15 mouse cellular contexts compared by ENCODE assay signal in genomic region chr2:102916596-102916995, GRCm38 (mm10). TPM values are rescaled to one million over a fixed set of nuclear protein-coding genes. Genes with fewer than 3 reads are reported as not detected.
DNase-seq lines count a peak whose midpoint lies in the region; ATAC-seq and TF ChIP-seq lines count a peak whose summit lies in the region.
"Had no signal": no experiment of that assay in that cellular context is flagged by ENCODE, and none has a peak within 500 bp of the region (broad histone marks: within the 10 kb centered on the region; RNA-seq: fewer than 3 reads in every experiment).

No protein-coding gene starts in this region.

- peak; percentile 53 for DNase-seq in forebrain, postnatal 0 days
- DNase-seq in forebrain, embryonic 10.5 days (ENCODE audit: extremely low spot score, low spot score): no peak
- DNase-seq in heart, postnatal 4 days: peak; percentile 30
- peak; percentile 15 to 29 for DNase-seq in lung, postnatal 4 days
- DNase-seq in lung, adult 18-20 months: no peak
- peak; percentile 66 for DNase-seq in fibroblast of lung, adult 2 months (ENCODE audit: low read depth)
- no peak for DNase-seq in cerebellum, adult 18-20 months
- DNase-seq: cerebellum, adult 9-10 months; liver; right cerebral cortex, adult 18-20 months had no signal

- 68% methylated on average over 3 of the region's 3 CpGs for WGBS in forebrain, postnatal 0 days
- WGBS in forebrain, embryonic 10.5 days: 72% methylated on average over 3 of the region's 3 CpGs
- 42% methylated on average over 3 of the region's 3 CpGs for WGBS in heart, embryonic 12.5 days

- no peak for TF ChIP-seq CTCF in forebrain, postnatal 0 days (IDR thresholded peaks at IDR 0.05; ENCODE audit: low read depth)

- H3K9ac ChIP-seq in forebrain, postnatal 0 days: no peak overlapping the region
- H3K9ac ChIP-seq in heart, embryonic 12.5 days: no peak overlapping the region
- H3K9ac ChIP-seq: forebrain, embryonic 15.5 days; kidney, embryonic 15.5 days; neural tube, embryonic 15.5 days had no signal

- no peaks in the 10 kb centered on the region for H3K36me3 ChIP-seq in forebrain, postnatal 0 days (ENCODE audit: insufficient read depth)
- H3K36me3 ChIP-seq in forebrain, embryonic 10.5 days (replicated peaks): no peaks in the 10 kb centered on the region
- no peaks in the 10 kb centered on the region for H3K36me3 ChIP-seq in heart, embryonic 12.5 days
- H3K36me3 ChIP-seq: forebrain, embryonic 15.5 days; G1E; kidney, embryonic 15.5 days; neural tube, embryonic 15.5 days had no signal

- no peak overlapping the region for H3K4me3 ChIP-seq in forebrain, postnatal 0 days (ENCODE audit: low read depth, low read length)
- no peak overlapping the region for H3K4me3 ChIP-seq in forebrain, embryonic 10.5 days
- H3K4me3 ChIP-seq in heart, embryonic 12.5 days: no peak overlapping the region
- H3K4me3 ChIP-seq: forebrain, embryonic 15.5 days; kidney, embryonic 15.5 days; neural tube, embryonic 15.5 days had no signal

- H3K27me3 ChIP-seq in forebrain, postnatal 0 days (ENCODE audit: insufficient read depth, low read length): no peaks in the 10 kb centered on the region
- H3K27me3 ChIP-seq in forebrain, embryonic 10.5 days (ENCODE audit: poor library complexity, severe bottlenecking): no peaks in the 10 kb centered on the region
- 0 out of 2 replicates have a peak, but pooled peaks cover 5% of the 10 kb centered on the region for H3K27me3 ChIP-seq in heart, embryonic 12.5 days (replicated peaks)
- H3K27me3 ChIP-seq: forebrain, embryonic 15.5 days; kidney, embryonic 15.5 days; neural tube, embryonic 15.5 days had no signal

- H3K27ac ChIP-seq in forebrain, postnatal 0 days (ENCODE audit: low read depth, low read length): no peak overlapping the region
- H3K27ac ChIP-seq in forebrain, embryonic 10.5 days: no peak overlapping the region
- no peak overlapping the region for H3K27ac ChIP-seq in heart, embryonic 12.5 days (ENCODE audit: poor library complexity, severe bottlenecking)
- H3K27ac ChIP-seq: forebrain, embryonic 15.5 days; kidney, embryonic 15.5 days; neural tube, embryonic 15.5 days had no signal

- peak; percentile 66; the same call in 1 of the 2 replicates for ATAC-seq in forebrain, postnatal 0 days
- no peak for ATAC-seq in heart, embryonic 12.5 days (ENCODE audit: insufficient number of reproducible peaks, low FRiP score)
- ATAC-seq: forebrain, embryonic 15.5 days had no signal

- H3K9me3 ChIP-seq in forebrain, postnatal 0 days (ENCODE audit: low read length): no peaks in the 10 kb centered on the region
- H3K9me3 ChIP-seq in forebrain, embryonic 10.5 days: no peaks in the 10 kb centered on the region
- no peaks in the 10 kb centered on the region for H3K9me3 ChIP-seq in heart, embryonic 12.5 days (replicated peaks)
- H3K9me3 ChIP-seq: forebrain, embryonic 15.5 days; G1E; kidney, embryonic 15.5 days; neural tube, embryonic 15.5 days had no signal

- no peaks in the 10 kb centered on the region for H3K4me1 ChIP-seq in forebrain, postnatal 0 days (ENCODE audit: insufficient read depth)
- H3K4me1 ChIP-seq in forebrain, embryonic 10.5 days: peaks cover 7% of the 10 kb centered on the region
- H3K4me1 ChIP-seq in heart, embryonic 12.5 days (replicated peaks): peaks cover 17% of the 10 kb centered on the region
- H3K4me1 ChIP-seq: forebrain, embryonic 15.5 days; kidney, embryonic 15.5 days; neural tube, embryonic 15.5 days had no signal

- no peak overlapping the region for H3K4me2 ChIP-seq in forebrain, postnatal 0 days (ENCODE audit: low read depth)
- H3K4me2 ChIP-seq in heart, embryonic 12.5 days: no peak overlapping the region
- H3K4me2 ChIP-seq: forebrain, embryonic 15.5 days; kidney, embryonic 15.5 days; neural tube, embryonic 15.5 days had no signal

RNA-seq across cellular contexts. Expression of gene Cd44, which starts 15.1 kb away (rescaled TPM):
- total RNA-seq in forebrain, postnatal 0 days (2014; rRNA removed): 4.5 and 7.8 TPM in 2 replicates
- polyA plus RNA-seq in forebrain, postnatal 0 days (2015; fragmentation: Nextera tagmentation; extraction: Ambion mirVana): 3.0 and 3.6 TPM in 2 replicates
- polyA plus RNA-seq in forebrain, embryonic 10.5 days (2016; fragmentation: Nextera tagmentation; extraction: Ambion mirVana): 2.3 and 2.8 TPM in 2 replicates
- 10 to 100 TPM; 26.7 to 28.2 TPM for total RNA-seq in heart, postnatal 4 days (2021)
- polyA plus RNA-seq in heart, embryonic 12.5 days (2016; fragmentation: Nextera tagmentation; extraction: Ambion mirVana): 29.9 and 30.2 TPM in 2 replicates

Comparison
In these comparisons a context has a peak if more than half of its experiments do, and no peak if none do; other contexts are left out.
1. DNase-seq: peak in forebrain, postnatal 0 days (single experiment), heart, postnatal 4 days (single experiment), lung, postnatal 4 days (2 of 2) and fibroblast of lung, adult 2 months (single experiment); none in forebrain, embryonic 10.5 days (single experiment), lung, adult 18-20 months (0 of 2) and cerebellum, adult 18-20 months (0 of 2).